Mouse (Mus musculus) midbrain, embryonic 10.5 days (tissue): ENCODE measurements at regions not wholly inside any gene's neighbourhood (a gene's known extent, or its start where the extent isn't known, plus 50 kb on each side); places are given as distances from the start of the nearest gene placed in this dataset.
"Not testable (repeated sequence)": the region's sequence is repeated elsewhere in the genome, so short reads cannot be mapped to it uniquely, and the experiment has no call there.

Source experiments
- DNase-seq: peaks from one replicate; pipeline ENCODE4 v3.0.0-alpha.2; 2017; ENCODE audit warnings: low spot score
- H3K27ac ChIP-seq: fragments of 300-500 bp; sonication (generic); replicated peaks from 2 replicates; pipeline ENCODE4 v1.5.1; 2016; ENCODE audit warnings: mild to moderate bottlenecking
- H3K27me3 ChIP-seq: fragments of 300-500 bp; sonication (generic); 2 replicates; pipeline ENCODE4 v1.6.1; 2016; ENCODE audit warnings: low read depth, mild to moderate bottlenecking; ENCODE audit not compliant: poor library complexity, severe bottlenecking
- H3K36me3 ChIP-seq: fragments of 300-500 bp; sonication (generic); 2 replicates; pipeline ENCODE4 v1.6.1; 2016; ENCODE audit warnings: mild to moderate bottlenecking, moderate library complexity
- H3K4me1 ChIP-seq: fragments of 300-500 bp; sonication (generic); 2 replicates; pipeline ENCODE4 v1.6.1; 2016
- H3K4me3 ChIP-seq: fragments of 300-500 bp; sonication (generic); 2 replicates; pipeline ENCODE4 v1.5.1; 2016; ENCODE audit warnings: mild to moderate bottlenecking, moderate library complexity
- H3K9me3 ChIP-seq: fragments of 300-500 bp; sonication (generic); replicated peaks from 2 replicates; pipeline ENCODE4 v1.6.1; 2016; ENCODE audit warnings: mild to moderate bottlenecking
- WGBS: fragments of 180-500 bp; shearing (Covaris S2); methylation state at CpG from one replicate; pipeline ENCODE4 v1.1.7; 2016; 5-methylcytosine and 5-hydroxymethylcytosine counted together

DNA sequence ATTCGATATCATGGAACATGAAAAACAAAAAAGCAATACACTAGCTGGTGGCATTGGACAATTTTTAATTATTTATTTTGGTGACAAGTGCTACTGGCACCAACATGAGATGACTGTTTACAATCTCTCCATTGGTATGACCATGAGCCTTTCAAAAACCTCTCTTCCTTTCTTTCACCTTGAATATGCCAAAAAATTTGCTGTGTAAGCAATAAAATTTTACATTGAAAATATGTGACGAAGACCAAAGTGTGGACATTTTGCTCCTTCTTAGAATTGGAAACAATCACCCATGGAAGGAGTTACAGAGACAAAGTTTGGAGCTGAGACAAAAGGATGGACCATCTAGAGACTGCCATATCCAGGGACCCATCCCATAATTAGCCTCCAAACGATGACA lies 83.4 kb upstream of the Gm49339 start:
- 93% methylated on average over 3 of the region's 3 CpGs for WGBS
- not testable (repeated sequence) for H3K9me3 ChIP-seq, H3K27ac ChIP-seq, H3K36me3 ChIP-seq, H3K4me3 ChIP-seq, H3K4me1 ChIP-seq, H3K27me3 ChIP-seq, DNase-seq

DNA sequence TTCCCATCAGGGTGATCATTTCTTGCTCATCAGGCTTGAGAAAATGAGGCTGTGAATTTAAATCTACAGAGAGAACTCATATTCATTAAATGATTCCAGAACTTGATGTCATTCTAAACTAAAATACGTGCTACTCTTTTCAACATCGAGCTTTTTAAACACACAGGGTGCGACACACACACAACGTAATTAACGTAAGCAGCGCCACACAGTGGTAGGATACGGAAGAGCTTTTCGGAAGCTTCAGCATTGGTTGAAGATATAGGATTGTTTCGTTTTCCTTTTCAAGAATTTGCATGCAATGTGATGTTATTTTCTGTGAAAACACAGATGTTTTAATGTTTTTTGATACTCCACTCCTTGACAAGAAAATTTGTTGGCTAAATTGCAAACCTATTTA lies 75.3 kb upstream of the Gm49339 start:
- DNase-seq: peak; percentile 52
- 10% methylated on average over 9 of the region's 9 CpGs for WGBS

DNA sequence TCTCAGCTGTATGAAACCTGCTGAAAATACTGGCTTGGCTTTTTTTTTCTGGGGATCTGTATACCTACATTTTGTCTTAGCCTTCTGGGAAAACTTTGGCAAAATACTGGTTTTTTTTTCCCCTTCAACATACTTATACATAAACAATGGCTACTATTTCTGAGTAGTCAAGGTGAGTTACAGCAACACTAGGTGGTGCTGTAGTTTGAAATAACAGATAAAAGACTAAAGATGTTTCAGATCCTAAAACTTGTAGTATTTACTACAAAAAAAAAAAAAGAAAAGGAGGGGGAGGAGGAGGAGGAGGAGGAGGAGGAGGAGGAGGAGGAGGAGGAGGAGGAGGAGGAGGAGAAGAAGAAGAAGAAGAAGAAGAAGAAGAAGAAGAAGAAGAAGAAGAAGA lies 67.6 kb upstream of the Gm49339 start:
- DNase-seq: no peak
- no peaks in the 10 kb centered on the region for H3K27me3 ChIP-seq
- H3K27ac ChIP-seq: no peak overlapping the region
- no peaks in the 10 kb centered on the region for H3K9me3 ChIP-seq
- H3K4me1 ChIP-seq: no peaks in the 10 kb centered on the region
- H3K4me3 ChIP-seq: no peak overlapping the region
- H3K36me3 ChIP-seq: no peaks in the 10 kb centered on the region

More for the DNA sequence above, 75.3 kb upstream of the Gm49339 start:
- Histone ChIP-seq H3K9me3 (no peaks in the 10 kb centered on the region), H3K4me3 (no peak overlapping the region), H3K36me3 (no peaks in the 10 kb centered on the region), H3K27me3 (peaks cover 12% of the 10 kb centered on the region; the same call in 1 of the 2 replicates), H3K4me1 (no peaks in the 10 kb centered on the region), H3K27ac (no peak overlapping the region)

DNA sequence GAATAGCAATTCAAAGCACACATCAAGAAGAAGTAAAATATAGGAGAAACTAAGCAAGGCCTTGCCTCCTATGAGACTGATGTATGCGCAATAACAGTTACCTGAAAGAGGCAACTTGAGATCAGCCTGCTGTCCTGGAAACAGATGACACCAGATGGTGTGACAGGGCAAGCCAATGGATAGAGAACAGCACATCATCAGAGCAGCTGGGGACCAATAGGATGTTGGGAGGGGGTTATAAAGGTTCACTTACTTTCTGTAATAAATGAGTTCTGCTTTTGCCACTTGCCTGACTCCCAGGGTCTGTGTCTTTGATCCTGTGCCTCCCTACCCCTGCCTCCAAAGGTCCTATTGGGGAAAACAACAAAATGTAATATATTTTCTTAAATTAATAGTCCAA lies 65.9 kb upstream of the Gm49339 start:
- H3K27me3 ChIP-seq: no peaks in the 10 kb centered on the region
- WGBS: 94% methylated on average over 1 of the region's 1 CpGs
- no peaks in the 10 kb centered on the region for H3K9me3 ChIP-seq
- H3K27ac ChIP-seq: no peak overlapping the region
- H3K4me3 ChIP-seq: no peak overlapping the region
- no peaks in the 10 kb centered on the region for H3K4me1 ChIP-seq
- no peaks in the 10 kb centered on the region for H3K36me3 ChIP-seq
- DNase-seq: no peak

DNA sequence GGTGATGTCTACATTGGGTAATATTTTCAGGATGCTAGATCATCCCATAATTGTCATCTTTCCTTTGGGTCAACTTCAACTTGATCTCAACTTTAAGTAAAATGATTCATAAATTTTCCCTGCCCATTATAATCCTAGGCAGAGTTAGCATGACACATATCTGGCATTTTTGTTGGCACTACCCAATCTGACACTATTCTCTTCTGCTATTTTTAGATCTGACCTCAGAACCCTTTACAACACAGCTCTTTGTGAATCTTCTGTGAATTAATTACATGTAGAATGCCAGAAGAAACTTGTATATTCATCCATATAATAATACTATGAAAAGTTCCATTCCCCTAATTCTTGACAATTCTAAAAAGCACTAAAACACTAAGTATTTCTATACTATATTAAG lies 63.7 kb upstream of the Gm49339 start:
- H3K27me3 ChIP-seq: no peaks in the 10 kb centered on the region
- H3K4me1 ChIP-seq: no peaks in the 10 kb centered on the region
- H3K27ac ChIP-seq: no peak overlapping the region
- no peak overlapping the region for H3K4me3 ChIP-seq
- no peaks in the 10 kb centered on the region for H3K36me3 ChIP-seq
- no peaks in the 10 kb centered on the region for H3K9me3 ChIP-seq
- DNase-seq: no peak

DNA sequence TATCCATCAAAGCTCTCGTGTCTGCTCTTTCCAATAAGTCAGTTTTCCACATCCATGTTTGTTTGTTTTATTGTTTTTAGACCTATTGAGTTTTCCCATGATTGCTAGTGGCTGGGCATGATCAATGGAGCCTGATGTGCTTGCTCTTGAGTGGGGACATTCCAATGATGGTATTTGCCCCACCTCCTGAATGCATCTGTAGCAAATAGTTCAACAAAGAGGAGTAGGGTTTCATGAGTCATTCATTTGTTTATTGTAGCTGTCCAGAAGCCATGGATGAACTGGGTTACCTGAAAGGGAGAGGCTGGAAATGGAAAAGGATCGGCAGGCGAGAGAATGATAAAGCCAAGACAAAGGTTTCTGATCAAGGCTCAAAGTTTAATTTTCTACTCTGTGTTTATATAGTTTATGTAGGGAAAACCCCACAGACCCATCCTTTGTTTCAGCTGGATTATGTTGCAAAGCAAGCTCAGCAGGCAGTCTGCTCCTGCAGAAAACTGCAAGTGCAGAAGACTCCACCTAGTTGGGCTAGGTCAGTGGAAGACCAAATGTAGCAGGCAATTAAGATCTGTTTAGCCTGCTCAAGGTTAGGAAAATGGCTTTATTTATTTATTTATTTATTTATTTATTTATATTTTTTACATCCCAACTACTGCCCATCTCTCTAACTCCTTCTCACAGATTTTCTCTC lies 63.0 kb upstream of the Gm49339 start:
- no peak for DNase-seq
- Histone ChIP-seq H3K27me3 (no peaks in the 10 kb centered on the region), H3K4me3 (no peak overlapping the region), H3K9me3 (no peaks in the 10 kb centered on the region), H3K36me3 (no peaks in the 10 kb centered on the region), H3K27ac (no peak overlapping the region), H3K4me1 (no peaks in the 10 kb centered on the region)
- WGBS: 73% methylated on average over 3 of the region's 3 CpGs

DNA sequence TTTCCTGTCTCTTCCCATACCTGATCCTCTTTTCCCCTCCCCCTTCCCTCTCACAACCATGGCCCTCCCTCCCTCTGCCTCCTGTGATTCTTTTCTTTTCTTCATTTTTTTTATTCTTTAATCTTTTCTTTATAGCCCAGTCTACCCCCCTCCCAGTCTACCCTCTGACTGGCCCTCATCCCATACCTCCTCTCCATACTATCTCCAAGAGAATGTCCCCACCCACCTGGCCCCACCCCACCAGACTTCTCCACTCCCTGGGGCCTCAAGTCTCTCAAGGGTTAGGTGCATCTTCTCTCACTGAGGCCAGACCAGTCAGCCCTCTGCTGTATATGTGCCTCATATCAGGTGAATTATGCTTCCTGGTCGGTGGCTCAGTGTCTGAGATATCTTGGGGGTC lies 61.9 kb upstream of the Gm49339 start:
- DNase-seq: no peak
- Histone ChIP-seq H3K4me1 (no peaks in the 10 kb centered on the region), H3K9me3 (no peaks in the 10 kb centered on the region), H3K27ac (no peak overlapping the region), H3K36me3 (no peaks in the 10 kb centered on the region), H3K27me3 (no peaks in the 10 kb centered on the region), H3K4me3 (no peak overlapping the region)
- 72% methylated on average over 1 of the region's 1 CpGs for WGBS

DNA sequence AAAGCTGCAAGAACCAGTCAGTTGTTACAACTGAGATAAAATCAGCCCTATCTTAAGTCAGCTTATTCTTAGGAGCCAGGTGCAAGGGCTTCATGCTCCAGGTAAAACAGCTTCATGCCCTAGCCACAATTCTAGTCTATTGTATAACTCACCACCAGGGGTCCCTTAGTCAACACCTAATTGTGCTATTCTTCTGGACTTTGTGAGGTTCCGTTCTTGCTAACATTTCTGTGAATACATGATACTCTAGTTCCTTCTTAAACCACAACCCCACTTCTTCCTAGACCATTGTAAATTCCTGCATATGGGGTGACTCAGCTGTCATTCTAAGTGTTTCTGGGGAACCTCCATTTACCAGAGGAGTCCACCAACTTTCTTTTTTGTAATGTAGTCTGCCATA lies 57.9 kb upstream of the Gm49339 start:
- H3K9me3 ChIP-seq: no peaks in the 10 kb centered on the region
- H3K4me1 ChIP-seq: no peaks in the 10 kb centered on the region
- no peaks in the 10 kb centered on the region for H3K27me3 ChIP-seq
- no peak overlapping the region for H3K27ac ChIP-seq
- no peak overlapping the region for H3K4me3 ChIP-seq
- no peak for DNase-seq
- H3K36me3 ChIP-seq: no peaks in the 10 kb centered on the region
- 91% methylated on average over 1 of the region's 1 CpGs for WGBS
